Mouse (Mus musculus) urinary bladder, postnatal 25 days (tissue): ENCODE results near the gene Npnt.

Source experiments
- DNase-seq: peaks from one replicate; pipeline ENCODE4 v3.0.0; 2022; ENCODE audit warnings: low spot score

Npnt gene

GRCm38 (mm10) chr3:132939006-132939405, 11.1 kb downstream of the Npnt start:
- no peak for DNase-seq

GRCm38 (mm10) chr3:132934649-132935048, 15.4 kb downstream of the Npnt start:
- DNase-seq: no peak

- DNase-seq: no peak
These were observed 18.6 kb downstream of the Npnt start for GRCm38 (mm10) chr3:132931526-132931925.

GRCm38 (mm10) chr3:132929866-132930265, 20.2 kb downstream of the Npnt start:
- DNase-seq: no peak

GRCm38 (mm10) chr3:132928186-132928585, 21.9 kb downstream of the Npnt start:
- no peak for DNase-seq

DNA sequence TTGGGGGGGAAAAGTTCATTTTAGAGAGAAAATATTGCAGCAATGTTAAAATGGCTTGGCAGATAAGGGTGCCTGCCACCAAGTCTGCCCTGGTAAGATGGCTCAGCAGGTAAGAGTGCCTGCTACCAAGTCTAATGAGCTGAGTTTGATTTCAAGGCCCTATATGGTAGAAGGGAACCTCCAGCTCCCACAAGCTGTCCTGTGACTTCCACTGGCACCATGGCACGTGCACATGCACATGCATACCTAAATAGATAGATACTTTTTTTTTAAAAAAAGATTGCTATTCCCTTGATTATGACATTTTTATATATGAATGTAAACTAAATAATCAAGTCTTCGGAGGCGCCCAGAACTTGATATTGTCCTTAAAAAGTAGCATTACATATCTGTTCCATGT, 30.3 kb downstream of the Npnt start:
- DNase-seq: no peak

GRCm38 (mm10) chr3:132919240-132919639, 30.9 kb downstream of the Npnt start:
- DNase-seq: no peak

- DNase-seq: no peak
These were observed 32.6 kb downstream of the Npnt start for GRCm38 (mm10) chr3:132917356-132918090.

DNA sequence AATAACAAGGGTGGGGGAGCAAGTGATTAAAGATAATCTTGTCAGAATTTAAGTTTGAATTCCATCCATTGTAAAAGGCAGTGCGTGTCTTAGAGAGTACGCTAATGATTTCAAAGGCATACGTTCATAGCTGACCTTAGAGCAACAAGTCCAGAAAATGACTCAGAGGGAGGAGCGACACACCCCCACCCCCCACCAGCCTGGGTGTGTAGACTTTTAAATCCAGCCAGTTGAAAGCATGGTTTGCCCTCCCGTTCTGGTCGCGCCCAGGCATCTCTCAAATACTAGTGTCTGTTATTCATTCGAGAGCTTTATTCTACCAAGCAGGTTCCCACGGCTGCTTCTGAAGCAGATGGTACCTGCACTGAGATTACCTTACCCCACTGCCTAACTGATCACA, 34.4 kb downstream of the Npnt start:
- DNase-seq: peak; percentile 11

DNA sequence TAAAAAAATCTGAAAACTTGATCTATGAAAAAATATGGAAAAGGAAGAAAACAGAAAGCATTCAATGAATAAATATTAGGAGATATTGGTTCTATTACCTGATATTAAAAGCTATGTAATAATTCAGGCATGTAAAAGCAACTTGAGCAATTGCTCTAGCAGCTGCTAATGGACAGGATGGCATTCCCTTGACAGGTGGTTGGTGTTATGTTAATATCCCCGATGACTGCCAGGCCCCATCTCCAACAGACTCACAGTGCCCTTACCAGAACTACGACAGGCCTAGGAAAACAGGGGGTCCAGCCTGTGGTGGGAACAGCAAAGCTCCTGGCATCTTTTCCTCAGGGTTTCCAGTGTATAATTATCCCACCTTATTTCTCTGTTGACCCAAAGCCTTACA, 37.7 kb downstream of the Npnt start:
- DNase-seq: no peak

DNA sequence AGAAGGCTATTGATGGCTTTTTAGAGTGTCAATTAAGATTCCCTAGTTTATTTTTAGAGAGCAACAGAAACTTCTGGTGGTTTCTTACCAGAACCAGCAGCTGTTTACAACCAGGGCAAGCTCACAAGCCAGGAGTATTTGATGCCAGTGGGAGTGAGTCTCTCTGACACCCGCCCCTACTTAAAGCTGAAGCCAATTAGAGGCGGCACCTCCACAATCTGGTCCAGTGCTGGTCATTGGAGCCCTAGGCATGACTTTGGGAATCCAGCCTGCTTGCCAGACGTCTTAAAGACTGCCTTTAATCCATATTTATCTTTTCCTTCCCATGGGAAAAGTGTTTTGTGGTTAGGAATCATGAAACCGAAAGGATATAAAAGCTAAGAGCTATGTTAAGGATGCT, 38.4 kb downstream of the Npnt start:
- DNase-seq: no peak

GRCm38 (mm10) chr3:132910727-132911126, 39.4 kb downstream of the Npnt start:
- no peak for DNase-seq

- DNase-seq: no peak
These were observed 40.4 kb downstream of the Npnt start for GRCm38 (mm10) chr3:132909736-132910135.

DNA sequence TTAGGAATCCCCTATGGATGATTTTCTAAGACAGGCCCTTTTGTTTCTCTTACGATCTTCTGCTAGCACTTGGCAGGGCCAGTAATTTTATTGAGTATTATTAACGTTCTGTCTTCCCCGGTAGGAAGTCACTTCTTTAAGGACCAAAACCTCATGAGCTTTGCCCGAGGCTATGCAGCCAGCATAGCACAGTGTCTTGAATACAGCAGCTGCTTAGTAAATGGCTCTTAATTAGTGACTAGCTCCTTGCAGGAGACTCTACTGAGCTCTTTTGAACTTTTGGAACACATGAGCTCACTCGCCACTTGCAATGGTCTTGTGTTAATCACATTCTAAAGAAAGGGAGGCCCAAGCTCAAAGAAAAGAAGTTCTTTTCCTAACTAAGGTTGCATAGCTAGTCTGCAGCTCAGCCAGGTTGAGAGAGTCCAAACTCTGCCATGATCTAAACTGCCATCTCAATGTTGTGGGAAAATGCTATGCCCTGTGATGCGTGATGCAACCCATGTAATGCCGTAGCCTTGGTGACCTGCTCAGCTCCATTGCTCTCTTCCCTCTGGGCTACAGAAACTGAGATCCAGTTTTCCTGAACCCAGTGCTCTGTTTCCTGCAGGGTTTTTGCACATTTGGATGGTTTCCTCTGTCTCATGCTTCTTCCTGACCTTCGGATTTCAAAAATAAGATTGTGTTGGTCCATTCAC, 42.4 kb downstream of the Npnt start:
- no peak for DNase-seq

DNA sequence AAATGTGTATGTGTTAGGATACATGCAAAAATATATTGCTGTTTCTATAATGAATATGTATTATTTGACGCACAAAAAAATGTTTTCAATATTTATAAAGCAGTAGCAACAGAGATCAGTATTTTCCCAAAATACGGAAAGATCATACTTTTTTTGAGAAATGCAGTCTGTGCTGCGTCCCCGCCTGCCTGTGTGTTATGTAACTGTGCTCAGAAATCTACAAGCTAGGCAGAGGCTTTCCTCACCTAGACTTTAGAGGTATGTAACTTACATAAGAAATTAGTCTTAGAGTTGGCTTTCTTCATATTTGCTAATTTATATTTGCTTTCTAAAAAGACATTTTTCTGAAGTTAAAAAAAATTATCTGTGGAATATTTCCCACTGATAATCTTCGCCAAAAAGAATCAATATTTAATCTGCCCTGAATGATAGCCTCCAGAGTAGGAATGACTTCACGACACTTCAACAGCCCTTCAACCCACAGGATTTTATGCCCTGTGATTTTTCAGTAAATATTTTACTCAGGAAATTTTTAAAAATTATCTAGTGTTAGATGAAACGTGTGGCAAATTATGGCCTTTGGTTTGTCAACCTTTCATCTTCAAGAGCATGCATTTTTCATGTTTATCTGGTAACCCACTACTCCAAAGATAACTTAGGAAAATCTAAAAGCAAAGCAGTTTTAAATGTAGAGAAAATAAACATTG, 44.7 kb downstream of the Npnt start:
- no peak for DNase-seq

GRCm38 (mm10) chr3:132903386-132903785, 46.7 kb downstream of the Npnt start:
- DNase-seq: no peak

DNA sequence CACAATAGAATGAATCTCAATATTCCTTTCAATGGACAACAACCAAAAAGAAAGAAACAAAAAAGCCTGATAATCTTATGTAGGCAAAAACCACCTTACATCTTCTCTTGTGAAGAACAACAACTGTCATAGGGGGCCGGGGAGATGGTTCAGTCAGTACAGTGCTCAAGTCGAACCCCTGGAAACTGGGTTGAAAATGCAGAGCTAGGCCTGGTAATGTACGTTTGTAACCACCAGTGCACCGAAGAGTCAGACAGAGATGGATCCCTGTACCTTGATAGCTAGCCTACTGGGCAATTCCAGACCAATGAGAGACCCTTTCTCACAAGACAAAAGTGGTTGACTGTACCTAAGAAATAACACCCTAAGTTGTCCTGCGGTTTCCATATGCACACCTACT, 47.2 kb downstream of the Npnt start:
- DNase-seq: no peak

DNA sequence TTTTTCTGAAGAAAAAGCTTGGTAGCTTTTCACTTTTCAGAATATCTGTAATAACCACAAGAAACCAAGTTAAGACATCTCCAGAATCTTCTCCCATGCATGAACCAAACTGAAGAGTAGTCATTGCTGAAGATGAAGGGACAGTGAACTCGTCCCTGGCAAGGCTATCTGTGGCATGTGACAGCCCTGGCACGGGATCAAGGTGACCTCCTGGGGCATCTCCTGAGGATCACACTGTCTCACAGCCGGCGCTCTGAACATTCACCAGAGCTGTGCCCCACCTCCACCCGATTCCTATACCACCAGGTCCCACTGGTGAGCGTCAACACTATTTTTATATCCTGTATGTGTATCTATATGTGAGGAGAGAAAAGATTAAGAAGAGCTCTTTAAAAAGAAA, 47.9 kb downstream of the Npnt start:
- no peak for DNase-seq

GRCm38 (mm10) chr3:132897891-132898290, 52.2 kb downstream of the Npnt start:
- DNase-seq: no peak

DNA sequence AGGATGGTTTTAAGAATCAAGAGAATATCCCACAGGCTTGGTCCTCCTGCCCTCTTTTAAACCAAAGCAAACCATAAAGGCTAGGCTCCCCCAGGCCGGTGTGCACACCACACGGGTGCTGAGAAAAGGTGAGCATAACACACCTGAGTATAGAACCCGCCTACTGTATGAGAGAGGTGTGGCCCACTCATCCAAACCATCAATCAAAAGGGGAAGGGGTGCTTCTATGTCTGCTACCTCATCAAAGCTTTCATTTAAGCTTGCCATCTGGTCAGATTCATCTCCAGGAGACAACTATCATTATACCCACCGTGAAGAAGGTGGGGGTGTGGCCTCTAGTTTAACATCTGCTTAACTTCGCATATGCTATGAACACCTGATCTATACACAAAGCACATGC, 52.7 kb downstream of the Npnt start:
- DNase-seq: no peak

DNA sequence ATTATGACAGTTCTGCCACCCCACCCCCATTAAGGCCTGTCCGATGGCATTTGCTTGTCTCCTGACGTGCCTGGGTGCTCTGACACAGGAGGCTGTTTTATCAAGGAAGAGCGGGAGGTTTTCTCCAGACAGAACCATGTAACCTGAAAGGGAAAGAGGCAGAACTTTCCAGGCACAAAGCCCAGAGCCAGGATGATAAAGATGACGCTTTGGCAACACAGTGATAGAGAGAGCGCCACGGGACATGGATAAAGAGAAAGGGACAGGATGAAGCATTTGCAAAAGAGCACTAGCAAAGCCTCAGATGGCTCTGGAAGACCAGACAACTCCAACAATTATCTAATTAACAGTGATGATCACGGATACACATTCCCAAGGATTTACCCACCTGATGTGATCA, 56.0 kb downstream of the Npnt start:
- no peak for DNase-seq

GRCm38 (mm10) chr3:132893676-132894075, 56.4 kb downstream of the Npnt start:
- DNase-seq: no peak

GRCm38 (mm10) chr3:132893044-132893443, 57.0 kb downstream of the Npnt start:
- no peak for DNase-seq
